Mouse (Mus musculus) liver, postnatal 0 days (tissue): Measurements from ENCODE around the gene Chl1. TPM values are rescaled to one million over a fixed set of nuclear protein-coding genes. Genes with fewer than 3 reads are reported as not detected.

ENCODE experiments used
- ATAC-seq: fragments of 200-750 bp; cut with Nextera tagmentation; 2 replicates; pipeline ENCODE4 v1.8.0; 2017; ENCODE audit warnings: mild to moderate bottlenecking, moderate library complexity
- DNase-seq: peaks from one replicate; pipeline ENCODE4 v3.0.0-alpha.2; 2016
- H3K27ac ChIP-seq: fragments of 300-500 bp; sonication (generic); 2 replicates; pipeline ENCODE4 v1.5.1; 2014; ENCODE audit warnings: antibody characterized with exemption, moderate library complexity, mild to moderate bottlenecking, low read depth
- H3K27me3 ChIP-seq: fragments of 300-500 bp; sonication (generic); 2 replicates; pipeline ENCODE4 v1.6.1; 2014; ENCODE audit warnings: low read length, control low read depth, mixed read lengths; ENCODE audit not compliant: insufficient read depth
- H3K36me3 ChIP-seq: fragments of 300-500 bp; sonication (generic); replicated peaks from 2 replicates; pipeline ENCODE4 v1.6.1; 2014; ENCODE audit warnings: mild to moderate bottlenecking, control low read depth, low read length, moderate library complexity, mixed read lengths; ENCODE audit not compliant: insufficient read depth
- H3K4me1 ChIP-seq: fragments of 300-500 bp; sonication (generic); 2 replicates; pipeline ENCODE4 v1.6.1; 2014; ENCODE audit warnings: antibody characterized with exemption, mild to moderate bottlenecking, control low read depth; ENCODE audit not compliant: insufficient read depth
- H3K4me2 ChIP-seq: fragments of 300-500 bp; sonication (generic); 2 replicates; pipeline ENCODE4 v1.6.1; 2014; ENCODE audit warnings: low read depth, mild to moderate bottlenecking, low read length, moderate library complexity, mixed read lengths
- H3K4me3 ChIP-seq: fragments of 300-500 bp; sonication (generic); 2 replicates; pipeline ENCODE4 v1.5.1; 2014; ENCODE audit warnings: low read depth, low read length
- H3K9ac ChIP-seq: fragments of 300-500 bp; sonication (generic); replicated peaks from 2 replicates; pipeline ENCODE4 v1.6.1; 2014; ENCODE audit warnings: mild to moderate bottlenecking, moderate library complexity
- H3K9me3 ChIP-seq: fragments of 300-500 bp; sonication (generic); 2 replicates; pipeline ENCODE4 v1.6.1; 2016; ENCODE audit warnings: mild to moderate bottlenecking, control low read depth, low read length, mixed read lengths
- CTCF ChIP-seq: sonication (generic); IDR thresholded peaks from 2 replicates; pipeline ENCODE4 v1.5.1; 2016; ENCODE audit warnings: antibody characterized with exemption, low read depth
- EP300 ChIP-seq: IDR thresholded peaks from 2 replicates; pipeline ENCODE4 v1.6.1; 2016; ENCODE audit warnings: antibody characterized with exemption, low read depth, mild to moderate bottlenecking
- WGBS: fragments of 180-500 bp; shearing (Covaris S2); extraction: QIAGEN DNeasy Blood & Tissue Kit; methylation state at CpG from one replicate; pipeline ENCODE4 v1.1.7; 2014; ENCODE audit not compliant: insufficient replicate concordance; 5-methylcytosine and 5-hydroxymethylcytosine counted together
- polyA plus RNA-seq: library from polyadenylated mRNA; unstranded; fragments of >200 nt; fragmentation: Nextera tagmentation; extraction: Ambion mirVana; gene quantifications from 2 replicates; pipeline ENCODE4 v1.2.1, GENCODE M21; 2015

Chl1 gene
- polyA plus RNA-seq, 1 experiment from 2014 or later: not detected

- TF ChIP-seq EP300 (no peak), CTCF (no peak)
- Histone ChIP-seq H3K4me2 (no peak overlapping the region), H3K36me3 (no peaks in the 10 kb centered on the region), H3K9me3 (no peaks in the 10 kb centered on the region), H3K27ac (no peak overlapping the region), H3K27me3 (no peaks in the 10 kb centered on the region), H3K4me3 (no peak overlapping the region), H3K4me1 (no peaks in the 10 kb centered on the region), H3K9ac (no peak overlapping the region)
- 67% methylated on average over 2 of the region's 2 CpGs for WGBS
- DNase-seq (no peak), ATAC-seq (no peak)
Observed at GRCm38 (mm10) chr6:103534027-103534426, 23.6 kb downstream of the Chl1 start.

- no peak for TF ChIP-seq EP300
- TF ChIP-seq CTCF: no peak
- ATAC-seq: no peak
- Histone ChIP-seq H3K4me1 (no peaks in the 10 kb centered on the region), H3K36me3 (no peaks in the 10 kb centered on the region), H3K9me3 (no peaks in the 10 kb centered on the region), H3K27ac (no peak overlapping the region), H3K4me3 (no peak overlapping the region), H3K9ac (no peak overlapping the region), H3K4me2 (no peak overlapping the region), H3K27me3 (no peaks in the 10 kb centered on the region)
- DNase-seq: no peak
- WGBS: 86% methylated on average over 2 of the region's 2 CpGs
Observed at GRCm38 (mm10) chr6:103542576-103542975, 32.2 kb downstream of the Chl1 start.

DNA sequence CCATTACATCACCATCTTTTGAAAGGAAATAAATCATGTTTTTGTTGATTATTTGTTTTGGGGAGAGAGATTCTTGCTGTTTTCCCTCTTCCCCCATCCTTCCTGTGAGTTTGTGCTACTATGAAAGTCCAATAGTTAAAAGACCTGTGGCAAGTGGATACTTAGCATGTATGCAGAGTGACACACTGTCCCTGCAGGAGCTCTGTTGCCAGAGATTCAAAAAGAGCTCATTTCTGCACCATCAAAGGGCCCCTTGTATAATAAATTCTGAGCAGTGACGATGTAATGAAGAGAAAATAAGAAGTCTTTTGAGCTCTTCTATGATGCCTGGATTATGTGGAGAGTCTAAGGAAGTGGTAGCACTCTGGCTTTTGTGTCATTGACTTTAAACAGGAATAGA lies 33.4 kb downstream of the Chl1 start:
- WGBS: 60% methylated on average over 1 of the region's 1 CpGs
- no peaks in the 10 kb centered on the region for H3K27me3 ChIP-seq
- no peaks in the 10 kb centered on the region for H3K9me3 ChIP-seq
- DNase-seq: no peak
- TF ChIP-seq EP300 (no peak), CTCF (no peak)
- no peaks in the 10 kb centered on the region for H3K4me1 ChIP-seq
- no peaks in the 10 kb centered on the region for H3K36me3 ChIP-seq
- H3K9ac ChIP-seq: no peak overlapping the region
- H3K27ac ChIP-seq: no peak overlapping the region
- no peak for ATAC-seq
- H3K4me2 ChIP-seq: no peak overlapping the region
- no peak overlapping the region for H3K4me3 ChIP-seq

GRCm38 (mm10) chr6:103546314-103546713 lies 35.9 kb downstream of the Chl1 start:
- 65% methylated on average over 3 of the region's 3 CpGs for WGBS
- H3K27ac ChIP-seq: no peak overlapping the region
- H3K36me3 ChIP-seq: no peaks in the 10 kb centered on the region
- no peaks in the 10 kb centered on the region for H3K9me3 ChIP-seq
- DNase-seq (no peak), ATAC-seq (no peak)
- H3K4me1 ChIP-seq: no peaks in the 10 kb centered on the region
- H3K4me2 ChIP-seq: no peak overlapping the region
- TF ChIP-seq CTCF (no peak), EP300 (no peak)
- no peaks in the 10 kb centered on the region for H3K27me3 ChIP-seq
- no peak overlapping the region for H3K9ac ChIP-seq
- H3K4me3 ChIP-seq: no peak overlapping the region

DNA sequence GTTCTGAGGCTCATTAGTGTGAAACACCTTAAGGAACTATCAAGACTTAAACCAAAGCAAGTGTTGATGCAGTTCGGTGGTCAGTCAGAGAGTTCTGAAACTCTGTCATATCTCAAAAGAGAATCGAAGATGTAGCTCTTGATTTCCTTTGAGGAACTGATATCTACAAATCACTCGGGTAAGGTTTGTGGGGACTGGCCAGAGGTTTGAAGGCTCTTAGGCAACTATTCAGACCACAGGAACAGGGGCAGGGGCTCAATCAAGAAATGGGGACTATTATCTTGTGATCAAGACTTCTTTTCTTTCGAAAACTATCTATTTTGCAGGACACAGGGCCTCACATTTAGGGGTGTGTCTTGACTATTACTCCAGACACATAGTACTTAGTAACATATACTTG lies 39.5 kb downstream of the Chl1 start:
- no peaks in the 10 kb centered on the region for H3K9me3 ChIP-seq
- 51% methylated on average over 4 of the region's 4 CpGs for WGBS
- no peak overlapping the region for H3K4me2 ChIP-seq
- ATAC-seq: no peak
- DNase-seq: no peak
- no peaks in the 10 kb centered on the region for H3K27me3 ChIP-seq
- H3K9ac ChIP-seq: no peak overlapping the region
- H3K36me3 ChIP-seq: no peaks in the 10 kb centered on the region
- no peak for TF ChIP-seq EP300
- no peak for TF ChIP-seq CTCF
- no peak overlapping the region for H3K27ac ChIP-seq
- H3K4me1 ChIP-seq: no peaks in the 10 kb centered on the region
- H3K4me3 ChIP-seq: no peak overlapping the region

GRCm38 (mm10) chr6:103558037-103558893 lies 47.9 kb downstream of the Chl1 start:
- ATAC-seq: no peak

More at GRCm38 (mm10) chr6:103558037-103558893, 47.9 kb downstream of the Chl1 start:
- Histone ChIP-seq H3K36me3 (no peaks in the 10 kb centered on the region), H3K4me3 (no peak overlapping the region), H3K9me3 (no peaks in the 10 kb centered on the region), H3K4me2 (no peak overlapping the region), H3K9ac (no peak overlapping the region), H3K27ac (no peak overlapping the region), H3K4me1 (no peaks in the 10 kb centered on the region), H3K27me3 (no peaks in the 10 kb centered on the region)
- TF ChIP-seq EP300 (no peak), CTCF (no peak)
- DNase-seq: no peak
- WGBS: 57% methylated on average over 5 of the region's 5 CpGs
